In genomic region chr19:46147511-46148371, GRCm38 (mm10) we compare ENCODE assay signal across 8 mouse cellular contexts. TPM values are rescaled to one million over a fixed set of nuclear protein-coding genes. Genes with fewer than 3 reads are reported as not detected.
DNase-seq lines count a peak whose midpoint lies in the region; ATAC-seq lines count a peak whose summit lies in the region.

Gene Pitx3 (minus strand): TSS chr19:46148326.

- H3K4me2 ChIP-seq in kidney, embryonic 16.5 days (replicated peaks; ENCODE audit: low read depth, low read length): peak within 1 kb of the TSS; percentile 91

- no peak for ATAC-seq in kidney, embryonic 16.5 days (ENCODE audit: low FRiP score, low TSS enrichment)
- no peak for ATAC-seq in activated CD4-positive, CD25-positive, alpha-beta regulatory T cell, adult 4 months

- no peak within 1 kb of the TSS for H3K27ac ChIP-seq in kidney, embryonic 16.5 days (ENCODE audit: low read length)
- H3K27ac ChIP-seq in midbrain, embryonic 10.5 days (replicated peaks): no peak within 1 kb of the TSS

- peak within 1 kb of the TSS; percentile 62 for H3K4me3 ChIP-seq in kidney, embryonic 16.5 days (ENCODE audit: low read length)
- peak within 1 kb of the TSS; percentile 67 for H3K4me3 ChIP-seq in midbrain, embryonic 10.5 days

- under 1% methylated on average over 47 of the region's 47 CpGs for WGBS in kidney, embryonic 16.5 days
- WGBS in midbrain, embryonic 10.5 days: under 1% methylated on average over 47 of the region's 47 CpGs

- H3K4me1 ChIP-seq in kidney, embryonic 16.5 days (ENCODE audit: insufficient read depth, low read length): peaks cover 17% of the 10 kb centered on the region
- H3K4me1 ChIP-seq in midbrain, embryonic 10.5 days: peaks cover 31% of the 10 kb centered on the region

- no peaks in the 10 kb centered on the region for H3K9me3 ChIP-seq in kidney, embryonic 16.5 days (ENCODE audit: low read length)
- no peaks in the 10 kb centered on the region for H3K9me3 ChIP-seq in midbrain, embryonic 10.5 days (replicated peaks)

- peaks cover 76% of the 10 kb centered on the region for H3K27me3 ChIP-seq in kidney, embryonic 16.5 days (ENCODE audit: insufficient read depth, low read length)
- H3K27me3 ChIP-seq in midbrain, embryonic 10.5 days (ENCODE audit: low read depth, poor library complexity, severe bottlenecking): peaks cover 84% of the 10 kb centered on the region

- peak within 1 kb of the TSS; percentile 29; the same call in 1 of the 2 replicates for H3K9ac ChIP-seq in kidney, embryonic 16.5 days (replicated peaks; ENCODE audit: low read length)

- DNase-seq in kidney, adult 11 months: peak; percentile 8
- no peak for DNase-seq in kidney, adult 9 months
- DNase-seq in embryo, embryonic 10.5 days (ENCODE audit: low spot score): peak; percentile 47
- peak; percentile 10 to 11 for DNase-seq in heart, adult 9 months (ENCODE audit: low spot score in 2 of 2)
- DNase-seq in midbrain, embryonic 10.5 days (ENCODE audit: low spot score): peak; percentile 52
- DNase-seq in frontal cortex, postnatal 14 days (ENCODE audit: low spot score in 2 of 2): no peak

- no peaks in the 10 kb centered on the region for H3K36me3 ChIP-seq in kidney, embryonic 16.5 days (ENCODE audit: insufficient read depth, low read length)
- no peaks in the 10 kb centered on the region for H3K36me3 ChIP-seq in midbrain, embryonic 10.5 days

RNA-seq across cellular contexts. Expression of gene Pitx3, which starts in this region (rescaled TPM):
- polyA plus RNA-seq in kidney, embryonic 16.5 days (2015; fragmentation: Nextera tagmentation; extraction: Ambion mirVana): 0.26 TPM in 1 of 2 replicates, not detected in the other
- polyA plus RNA-seq in midbrain, embryonic 10.5 days (2016; fragmentation: Nextera tagmentation; extraction: Ambion mirVana): 0.17 and 0.43 TPM in 2 replicates
- not detected for polyA plus RNA-seq in activated CD4-positive, CD25-positive, alpha-beta regulatory T cell, adult 4 months (2017; shearing (Covaris generic))

Comparison
In these comparisons a context has a peak if more than half of its experiments do, and no peak if none do; other contexts are left out.
1. DNase-seq: peak in kidney, adult 11 months (single experiment), embryo, embryonic 10.5 days (single experiment) and heart, adult 9 months (2 of 2); none in kidney, adult 9 months (single experiment) and frontal cortex, postnatal 14 days (0 of 2).
2. Peak in DNase-seq and H3K4me3 ChIP-seq in midbrain, embryonic 10.5 days; RNA of the gene not detected or under 1 TPM.